Mouse (Mus musculus): Measurements from ENCODE around the gene Ints6l. TPM values are rescaled to one million over a fixed set of nuclear protein-coding genes. Genes with fewer than 3 reads are reported as not detected.

The Ints6l gene
- total RNA-seq (2012; rRNA removed) (14.2 and 19.4 TPM in 2 replicates), total RNA-seq (2014; rRNA removed) (42.7 and 44.9 TPM in 2 replicates), polyA plus RNA-seq (2012; ENCODE audit: insufficient read length, low read depth) (25.5 TPM in 2 replicates)

- dilution Hi-C loops (cut with MboI; ENCODE audit: extremely low pct_ligation_motif_present, extremely low pct_unique_long_range_greater_than_20kb, low sequenced_read_pairs) (no loop called here), in situ Hi-C loops (cut with MboI; ENCODE audit: low pct_ligation_motif_present, low pct_unique_long_range_greater_than_20kb, low sequenced_read_pairs) (no loop called here)
- DNase-seq (ENCODE audit: extremely low read depth): peak; percentile 77
- Histone ChIP-seq H3K27ac (ENCODE audit: insufficient read depth, low read depth) (peak within 1 kb of the TSS; percentile 99), H3K36me3 (replicated peaks in 1 of 2; ENCODE audit: control insufficient read depth in 1 of 2, insufficient read depth in 1 of 2, low read length in 1 of 2) (no peaks in the 10 kb centered on the region), H3K9ac (ENCODE audit: insufficient read depth, low read depth) (peak within 1 kb of the TSS; percentile 51), H3K79me2 (replicated peaks; ENCODE audit: control insufficient read depth, extremely low read depth, insufficient read depth, poor library complexity, severe bottlenecking) (peaks cover 2% of the 10 kb centered on the region; the same call in 1 of the 2 replicates), H3K4me1 (ENCODE audit: control insufficient read depth in 1 of 2, insufficient read depth in 2 of 2) (peaks cover 0 to 11% of the 10 kb centered on the region in 2 experiments; a peak in 1 of 4 replicates), H3K27me3 (replicated peaks) (no peaks in the 10 kb centered on the region), H3K9me3 (replicated peaks; ENCODE audit: low read length) (no peaks in the 10 kb centered on the region), H3K4me3 (replicated peaks in 1 of 3; ENCODE audit: low read depth in 2 of 3, low read length in 2 of 3, poor library complexity in 1 of 3) (peak within 1 kb of the TSS; percentile 62 to 99 (median 72)), H3K4me2 (ENCODE audit: insufficient read depth, low read depth, poor library complexity, severe bottlenecking) (peak within 1 kb of the TSS; percentile 56; the same call in 1 of the 2 replicates)
- TF ChIP-seq POLR2A (IDR thresholded peaks at IDR 0.05; ENCODE audit: low read depth, low read length) (peak; percentile 98), E2F4 (IDR thresholded peaks at IDR 0.05; ENCODE audit: insufficient replicate concordance, low read depth, low read length) (no peak), SIN3A (IDR thresholded peaks at IDR 0.05; ENCODE audit: low read length) (peak; percentile 54), ZMIZ1 (IDR thresholded peaks at IDR 0.05; ENCODE audit: low read depth, low read length) (peak; percentile 94), MAFK (IDR thresholded peaks at IDR 0.05; ENCODE audit: insufficient replicate concordance, low read length) (no peak), IRF4 (IDR thresholded peaks at IDR 0.05; ENCODE audit: low read depth, low read length) (no peak), SMC3 (IDR thresholded peaks at IDR 0.05; ENCODE audit: low read depth, low read length) (no peak), CTCF (conservative IDR thresholded peaks at IDR 0.05 in 1 of 2, IDR thresholded peaks at IDR 0.05 in 1 of 2; ENCODE audit: low read depth in 2 of 2, low read length in 2 of 2) (no peak), UBTF (IDR thresholded peaks at IDR 0.05; ENCODE audit: low read depth, low read length) (0 out of 2 replicates have a peak, but pooled peaks have one; percentile 8), NELFE (IDR thresholded peaks at IDR 0.05; ENCODE audit: low read depth, low read length) (peak; percentile 85), MEF2A (IDR thresholded peaks at IDR 0.05; ENCODE audit: borderline replicate concordance, low read depth, low read length) (no peak), MAX (IDR thresholded peaks at IDR 0.05; ENCODE audit: low read length) (peak; percentile 77), USF1 (IDR thresholded peaks at IDR 0.05; ENCODE audit: low read depth, low read length) (peak; percentile 82), TBP (conservative IDR thresholded peaks at IDR 0.05; ENCODE audit: low read depth, low read length) (peak; percentile 93), ELF1 (IDR thresholded peaks at IDR 0.05; ENCODE audit: low read depth, low read length) (no peak), JUND (conservative IDR thresholded peaks at IDR 0.05; ENCODE audit: low read depth, low read length) (no peak), USF2 (conservative IDR thresholded peaks at IDR 0.05; ENCODE audit: low read depth, low read length) (peak; percentile 80), TCF12 (IDR thresholded peaks at IDR 0.05; ENCODE audit: low read depth, low read length) (peak; percentile 90), EP300 (IDR thresholded peaks at IDR 0.05; ENCODE audit: low read length) (no peak), POLR2AphosphoS2 (IDR thresholded peaks at IDR 0.05; ENCODE audit: low read depth, low read length) (peak; percentile 58; the same call in 1 of the 2 replicates), RCOR1 (conservative IDR thresholded peaks at IDR 0.05; ENCODE audit: low read depth, low read length) (no peak), PAX5 (IDR thresholded peaks at IDR 0.05; ENCODE audit: low read length) (no peak), CHD2 (IDR thresholded peaks at IDR 0.05; ENCODE audit: low read length) (no peak), ETS1 (conservative IDR thresholded peaks at IDR 0.05; ENCODE audit: low read depth, low read length) (no peak), MXI1 (IDR thresholded peaks at IDR 0.05; ENCODE audit: low read depth, low read length) (peak; percentile 70; the same call in 1 of the 2 replicates), ZNF384 (IDR thresholded peaks at IDR 0.05; ENCODE audit: low read depth, low read length) (no peak)
These were observed at the start of gene Ints6l for GRCm38 (mm10) chrX:56454671-56455371. Ints6l (plus strand) TSS chrX:56454857.
